In the genomic region with DNA sequence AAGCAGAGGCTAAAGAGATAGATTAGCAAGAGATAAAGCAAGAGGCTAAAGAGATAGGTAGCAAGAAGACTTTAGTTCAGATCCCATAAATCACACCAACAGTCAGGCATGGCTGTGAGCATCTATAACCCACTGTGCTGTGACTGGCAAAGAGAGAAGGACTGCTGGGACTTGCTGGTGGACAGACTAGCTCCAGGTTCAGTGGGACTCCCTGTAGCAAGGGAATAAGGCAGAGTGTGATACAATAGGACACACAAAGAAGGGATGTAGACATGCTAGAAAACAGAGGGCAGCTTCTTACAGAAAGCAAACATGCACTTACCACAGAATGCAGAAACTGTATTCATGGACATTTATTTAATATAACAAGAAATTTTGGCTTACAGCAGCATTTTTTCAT, we compare ENCODE assay signal across 24 mouse cellular contexts.
"Had no signal": no experiment of that assay in that cellular context is flagged by ENCODE, and none has a peak within 500 bp of the region (broad histone marks: within the 10 kb centered on the region; RNA-seq: fewer than 3 reads in every experiment).

No protein-coding gene starts in this region.

- H3K4me3 ChIP-seq: gastrocnemius, adult 2 months; heart, embryonic 10.5 days; heart, embryonic 12.5 days; hindbrain, embryonic 10.5 days; hindbrain, embryonic 12.5 days; hindbrain, embryonic 15.5 days; intestine, embryonic 15.5 days; layer of hippocampus, adult 2 months; left cerebral cortex, adult 2 months; limb, embryonic 10.5 days; limb, embryonic 12.5 days; liver, embryonic 13.5 days had no signal

- H3K27ac ChIP-seq: gastrocnemius, adult 2 months; heart, embryonic 10.5 days; hindbrain, embryonic 10.5 days; hindbrain, embryonic 12.5 days; hindbrain, embryonic 15.5 days; intestine, embryonic 15.5 days; layer of hippocampus, adult 2 months; left cerebral cortex, adult 2 months; limb, embryonic 10.5 days; limb, embryonic 12.5 days; liver, embryonic 13.5 days had no signal

- DNase-seq: gastrocnemius, adult 2 months; gastrocnemius, postnatal 10 days; gastrocnemius, postnatal 25 days; heart, postnatal 10 days; heart, postnatal 4 days; kidney, adult 18-20 months; kidney, adult 8-10 months; kidney, postnatal 10 days; kidney, postnatal 25 days; kidney, postnatal 4 days; liver, embryonic 13.5 days had no signal

- H3K9me3 ChIP-seq: heart, embryonic 10.5 days; heart, embryonic 12.5 days; hindbrain, embryonic 10.5 days; hindbrain, embryonic 12.5 days; hindbrain, embryonic 15.5 days; intestine, embryonic 15.5 days; limb, embryonic 10.5 days; limb, embryonic 12.5 days; liver, embryonic 13.5 days had no signal

- H3K4me1 ChIP-seq: heart, embryonic 10.5 days; hindbrain, embryonic 10.5 days; hindbrain, embryonic 15.5 days; intestine, embryonic 15.5 days; limb, embryonic 10.5 days; limb, embryonic 12.5 days had no signal

- H3K27me3 ChIP-seq: heart, embryonic 12.5 days; hindbrain, embryonic 12.5 days; hindbrain, embryonic 15.5 days; intestine, embryonic 15.5 days; limb, embryonic 12.5 days; liver, embryonic 13.5 days had no signal

- H3K36me3 ChIP-seq: heart, embryonic 10.5 days; heart, embryonic 12.5 days; hindbrain, embryonic 10.5 days; hindbrain, embryonic 12.5 days; hindbrain, embryonic 15.5 days; intestine, embryonic 15.5 days; limb, embryonic 10.5 days; limb, embryonic 12.5 days; liver, embryonic 13.5 days had no signal

- H3K9ac ChIP-seq: heart, embryonic 12.5 days; hindbrain, embryonic 12.5 days; hindbrain, embryonic 15.5 days; intestine, embryonic 15.5 days; limb, embryonic 12.5 days; liver, embryonic 13.5 days had no signal

- ATAC-seq: inflammation-experienced regulatory T-cells, adult 6 months; intestine, embryonic 15.5 days; intestine, postnatal 0 days had no signal

- H3K4me2 ChIP-seq: heart, embryonic 12.5 days; hindbrain, embryonic 12.5 days; hindbrain, embryonic 15.5 days; intestine, embryonic 15.5 days; limb, embryonic 12.5 days; liver, embryonic 11.5 days; liver, embryonic 13.5 days had no signal
